Mouse (Mus musculus) heart, adult 8-10 months (tissue): ENCODE measurements around the gene Fbxo17. TPM values are rescaled to one million over a fixed set of nuclear protein-coding genes. Genes with fewer than 3 reads are reported as not detected.

Experiments used
- DNase-seq: peaks from one replicate; pipeline ENCODE4 v3.0.0; 2022; ENCODE audit warnings: low spot score
- total RNA-seq, 4 experiments: library from RNA; stranded (reverse); gene quantifications; 2 replicates each; pipeline ENCODE4 v1.2.4; 2022

Fbxo17 gene
- total RNA-seq, 4 experiments from 2014 or later, result 0.55 to 1.2 (median 1.1) TPM

- no peak for DNase-seq
Observed at GRCm38 (mm10) chr7:28719159-28719558, 2.6 kb downstream of the Fbxo17 start.

GRCm38 (mm10) chr7:28719650-28720049, 3.0 kb downstream of the Fbxo17 start:
- no peak for DNase-seq

- DNase-seq, result no peak
Observed at GRCm38 (mm10) chr7:28720753-28721537, 4.3 kb downstream of the Fbxo17 start.

GRCm38 (mm10) chr7:28722079-28722478, 5.5 kb downstream of the Fbxo17 start:
- DNase-seq, result no peak

- no peak for DNase-seq
Observed at GRCm38 (mm10) chr7:28724613-28725012, 8.0 kb downstream of the Fbxo17 start.

GRCm38 (mm10) chr7:28726600-28726999, 10.0 kb downstream of the Fbxo17 start:
- peak; percentile 33 for DNase-seq

- no peak for DNase-seq
Observed at GRCm38 (mm10) chr7:28727649-28728340, 11.2 kb downstream of the Fbxo17 start.

GRCm38 (mm10) chr7:28732341-28733142, 15.9 kb downstream of the Fbxo17 start:
- peak; percentile 44 for DNase-seq

GRCm38 (mm10) chr7:28733211-28733610, 16.6 kb downstream of the Fbxo17 start:
- no peak for DNase-seq

GRCm38 (mm10) chr7:28735701-28736100, 19.1 kb downstream of the Fbxo17 start:
- DNase-seq, result no peak

- no peak for DNase-seq
Observed at GRCm38 (mm10) chr7:28739829-28740228, 23.2 kb downstream of the Fbxo17 start.

- DNase-seq, result no peak
Observed at GRCm38 (mm10) chr7:28740949-28741348, 24.3 kb downstream of the Fbxo17 start.

GRCm38 (mm10) chr7:28741368-28741708, 24.7 kb downstream of the Fbxo17 start:
- no peak for DNase-seq

- peak; percentile 99 for DNase-seq
Observed at GRCm38 (mm10) chr7:28741709-28742438, 25.3 kb downstream of the Fbxo17 start, which contains the start of the genes Mrps12 and Sars2. Gene Mrps12 (minus strand): TSS chr7:28741820. Gene Sars2 (plus strand): TSS chr7:28741992.

- no peak for DNase-seq
Observed at GRCm38 (mm10) chr7:28749935-28750334, 33.3 kb downstream of the Fbxo17 start.

GRCm38 (mm10) chr7:28756079-28756478, 39.5 kb downstream of the Fbxo17 start, which contains the start of gene Ccer2:
Gene Ccer2 (plus strand): TSS chr7:28756174.
- DNase-seq, result no peak

GRCm38 (mm10) chr7:28758623-28759022, 42.0 kb downstream of the Fbxo17 start:
- no peak for DNase-seq

GRCm38 (mm10) chr7:28761907-28762306, 45.3 kb downstream of the Fbxo17 start:
- DNase-seq, result no peak

GRCm38 (mm10) chr7:28765211-28765610, 48.6 kb downstream of the Fbxo17 start:
- no peak for DNase-seq

- DNase-seq, result peak; percentile 100
Observed at GRCm38 (mm10) chr7:28766173-28766879, 49.7 kb downstream of the Fbxo17 start, which contains the start of gene Sirt2. Gene Sirt2 (plus strand): TSS chr7:28766735.

- no peak for DNase-seq
Observed at GRCm38 (mm10) chr7:28766910-28767309, 50.3 kb downstream of the Fbxo17 start.
